Mouse (Mus musculus) v-Abl transformed pro-B cells (cell line): ENCODE measurements around the gene Cask.

Experiments used
- in situ Hi-C, 2 experiments: fragments of 400-800 bp; cut with MboI; formaldehyde crosslinking; loops; one replicate each; pipeline ENCODE4 v1.15.1; 2025; ENCODE audit not compliant: unreplicated experiment in 2 of 2

Cask gene

GRCm38 (mm10) chrX:13482576-13482975 is 368.6 kb downstream of the Cask start:
- in situ Hi-C loops, result loop anchor here in 1 of 2 experiments (25.0 kb wide), 1 partner anchor 105 kb away; no protein-coding TSS in a partner anchor

DNA sequence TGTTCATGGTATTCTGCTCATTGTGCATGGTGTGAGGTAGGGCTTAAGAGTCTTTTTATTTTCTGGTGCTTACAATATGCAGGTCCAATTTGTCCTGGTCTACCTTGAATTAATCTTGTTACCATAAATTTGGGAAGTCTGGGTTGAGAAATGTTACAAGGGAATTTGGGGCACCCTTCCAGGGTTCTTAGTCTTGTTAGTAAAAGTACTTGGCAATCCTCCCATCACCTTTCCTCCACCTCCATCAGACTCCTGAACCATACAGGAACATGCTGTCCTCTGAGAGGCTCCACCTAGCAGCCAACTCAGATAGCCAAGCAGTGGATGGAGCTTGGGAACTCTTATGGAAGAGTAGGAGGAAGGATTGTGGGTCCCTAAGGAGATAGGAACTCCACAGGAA is 371.6 kb downstream of the Cask start:
- in situ Hi-C loops, result loop anchor here in 1 of 2 experiments (25.0 kb wide), 1 partner anchor 108 kb away; no protein-coding TSS in a partner anchor

DNA sequence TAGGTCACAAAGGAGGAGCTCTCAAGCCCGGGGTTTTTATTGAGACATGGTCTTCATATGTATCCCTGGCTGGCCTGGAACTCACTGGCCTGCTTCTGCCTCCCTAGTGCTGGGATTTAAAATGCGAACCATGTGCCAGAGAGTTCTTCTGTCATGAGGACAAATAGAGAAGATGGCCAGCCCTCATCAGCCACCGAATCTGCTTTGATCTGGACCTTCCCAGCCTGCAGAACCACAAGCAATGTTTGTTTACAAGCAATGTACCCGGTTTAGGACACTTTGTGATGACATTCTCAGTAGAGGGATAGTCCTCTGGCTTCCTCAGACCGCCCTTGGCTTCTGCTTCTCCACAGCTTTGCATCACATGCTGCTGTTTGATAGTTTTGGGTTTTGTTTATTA is 372.9 kb downstream of the Cask start:
- in situ Hi-C loops, result loop anchor here in 1 of 2 experiments (25.0 kb wide), 1 partner anchor 109 kb away; no protein-coding TSS in a partner anchor

DNA sequence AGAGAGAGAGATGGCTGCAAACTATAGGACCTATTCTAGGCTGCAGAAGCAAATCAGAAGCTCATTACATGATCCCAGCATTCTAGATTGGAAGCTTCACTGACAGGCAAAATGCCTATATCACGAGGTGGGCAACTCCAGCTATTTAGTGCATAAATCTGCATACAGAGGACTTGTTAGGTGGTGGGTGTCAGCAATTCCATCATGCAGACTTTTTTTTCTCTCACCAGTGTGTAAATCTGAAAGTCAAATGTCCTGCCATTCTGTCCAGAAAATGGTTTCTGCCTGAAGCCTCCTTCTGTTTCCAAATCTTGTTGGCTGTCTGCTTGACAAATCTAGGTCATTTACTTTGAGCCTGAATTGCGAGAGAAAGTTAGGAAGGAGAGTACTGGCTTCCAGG is 373.6 kb downstream of the Cask start:
- in situ Hi-C loops, result loop anchor here in 1 of 2 experiments (25.0 kb wide), 1 partner anchor 110 kb away; no protein-coding TSS in a partner anchor

DNA sequence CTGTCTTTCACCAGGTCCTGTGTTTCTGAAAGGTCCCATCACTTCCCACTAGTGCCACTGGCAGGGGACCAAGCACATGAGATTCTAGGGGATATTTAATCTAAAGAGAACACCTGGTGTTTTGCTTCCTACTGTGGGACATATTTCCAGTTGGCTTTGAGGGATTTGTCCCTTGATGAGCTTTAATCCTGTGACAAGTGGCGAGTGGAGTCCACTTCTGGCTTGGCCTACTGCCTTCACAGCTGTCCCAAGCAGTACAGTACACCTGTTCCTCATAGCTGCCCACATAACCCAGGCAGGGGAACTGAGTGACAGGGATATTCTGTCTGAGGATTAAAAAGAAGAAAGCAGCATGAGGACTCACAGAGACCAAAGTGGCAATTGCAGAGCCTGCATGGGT is 375.8 kb downstream of the Cask start:
- in situ Hi-C loops, result loop anchor here in 1 of 2 experiments (25.0 kb wide), 1 partner anchor 112 kb away; no protein-coding TSS in a partner anchor

GRCm38 (mm10) chrX:13472751-13473225 is 378.4 kb downstream of the Cask start:
- in situ Hi-C loops, result no loop called here

GRCm38 (mm10) chrX:13471925-13472324 is 379.2 kb downstream of the Cask start:
- in situ Hi-C loops, result no loop called here

- in situ Hi-C loops, result loop anchor here in 1 of 2 experiments (5.0 kb wide), 1 partner anchor 188 kb away; no protein-coding TSS in a partner anchor
Observed at GRCm38 (mm10) chrX:13469160-13470116, 381.7 kb downstream of the Cask start.

- in situ Hi-C loops, result loop anchor here in 1 of 2 experiments (5.0 kb wide), 1 partner anchor 190 kb away; no protein-coding TSS in a partner anchor
Observed at GRCm38 (mm10) chrX:13467121-13467571, 384.0 kb downstream of the Cask start.
